Mouse (Mus musculus): ENCODE measurements around the gene Tmem171. TPM values are rescaled to one million over a fixed set of nuclear protein-coding genes. Genes with fewer than 3 reads are reported as not detected.

Tmem171 gene
- polyA plus RNA-seq, 2 experiments = 0.12 TPM; not detected in 1

- Histone ChIP-seq H3K4me2 (ENCODE audit: low read depth) (no peak overlapping the region), H3K36me3 (replicated peaks; ENCODE audit: control insufficient read depth, insufficient read depth, low read depth) (no peaks in the 10 kb centered on the region), H3K4me1 (replicated peaks; ENCODE audit: control insufficient read depth in 2 of 2, insufficient read depth in 2 of 2, low read length in 1 of 2) (no peaks in the 10 kb centered on the region), H3K27me3 (ENCODE audit: control insufficient read depth, insufficient read depth, low read length) (no peaks in the 10 kb centered on the region), H3K27ac (no peak overlapping the region), H3K4me3 (ENCODE audit: insufficient read depth in 1 of 2, low read depth in 2 of 2, low read length in 2 of 2) (no peak overlapping the region), H3K9me3 (ENCODE audit: control insufficient read depth, low read length) (no peaks in the 10 kb centered on the region), H3K9ac (replicated peaks) (no peak overlapping the region)
- DNase-seq (ENCODE audit: low read depth in 3 of 3, low spot score in 3 of 3) (no peak), ATAC-seq (ENCODE audit: insufficient read depth) (no peak)
- no peak for TF ChIP-seq CTCF (IDR thresholded peaks at IDR 0.05; ENCODE audit: low read depth)
- no peak for TF ChIP-seq EP300 (IDR thresholded peaks at IDR 0.05; ENCODE audit: low read depth)
- 52% methylated on average over 18 of the region's 18 CpGs for WGBS (ENCODE audit: insufficient replicate concordance)
These were observed 58.1 kb downstream of the Tmem171 start for GRCm38 (mm10) chr13:98636571-98636970.

Other genes starting within 250 kb of the Tmem171 start
- 0.85 and 0.95 TPM in 2 replicates for gene Gm10320, start 202.8 kb downstream of the Tmem171 start, polyA plus RNA-seq (2012; rRNA removed)
- 0.96 and 1.1 TPM in 2 replicates for gene Gm10320, start 202.8 kb downstream of the Tmem171 start, polyA plus RNA-seq (2014; fragmentation: Nextera tagmentation; extraction: Ambion mirVana)
- not detected in 2 replicates for gene Tmem174, start 57.4 kb downstream of the Tmem171 start, polyA plus RNA-seq (2012; rRNA removed)
- not detected in 2 replicates for gene Tmem174, start 57.4 kb downstream of the Tmem171 start, polyA plus RNA-seq (2014; fragmentation: Nextera tagmentation; extraction: Ambion mirVana)
- gene Fcho2, start 120.6 kb upstream of the Tmem171 start, polyA plus RNA-seq (2012; rRNA removed) = 11.6 and 14.3 TPM in 2 replicates
- gene Fcho2, start 120.6 kb upstream of the Tmem171 start, polyA plus RNA-seq (2014; fragmentation: Nextera tagmentation; extraction: Ambion mirVana) = 16.8 and 17.7 TPM in 2 replicates
- 8.9 and 10.5 TPM in 2 replicates for gene Tnpo1, start 231.6 kb upstream of the Tmem171 start, polyA plus RNA-seq (2012; rRNA removed)
- 13.6 and 13.9 TPM in 2 replicates for gene Tnpo1, start 231.6 kb upstream of the Tmem171 start, polyA plus RNA-seq (2014; fragmentation: Nextera tagmentation; extraction: Ambion mirVana)